Mouse (Mus musculus): ENCODE results near the gene Olfr744. TPM values are rescaled to one million over a fixed set of nuclear protein-coding genes. Genes with fewer than 3 reads are reported as not detected.
"Not testable (repeated sequence)": the region's sequence is repeated elsewhere in the genome, so short reads cannot be mapped to it uniquely, and the experiment has no call there.

The Olfr744 gene
- not detected in 2 replicates for polyA plus RNA-seq (2015; fragmentation: Nextera tagmentation; extraction: Ambion mirVana)

- no peak for ATAC-seq (replicated peaks; ENCODE audit: low FRiP score)
- H3K9me3 ChIP-seq (replicated peaks), result no peaks in the 10 kb centered on the region; the same call in 1 of the 2 replicates
- H3K9ac ChIP-seq, result no peak within 1 kb of the TSS
- H3K4me1 ChIP-seq, result no peaks in the 10 kb centered on the region
- H3K27me3 ChIP-seq, result no peaks in the 10 kb centered on the region
- H3K4me2 ChIP-seq, result no peak within 1 kb of the TSS
- no peaks in the 10 kb centered on the region for H3K36me3 ChIP-seq
- H3K27ac ChIP-seq, result no peak within 1 kb of the TSS
- 90% methylated on average over 2 of the region's 2 CpGs for WGBS
- no peak within 1 kb of the TSS for H3K4me3 ChIP-seq (replicated peaks)
These were observed at the start of gene Olfr744 for GRCm38 (mm10) chr14:50614579-50614978. Gene Olfr744, plus strand, starts transcription at chr14:50614879.

- H3K36me3 ChIP-seq; H3K9ac ChIP-seq; H3K4me1 ChIP-seq; H3K4me3 ChIP-seq (replicated peaks); H3K4me2 ChIP-seq; H3K9me3 ChIP-seq (replicated peaks); H3K27me3 ChIP-seq; ATAC-seq (replicated peaks; ENCODE audit: low FRiP score); H3K27ac ChIP-seq: not testable (repeated sequence)
- 73% methylated on average over 1 of the region's 1 CpGs for WGBS
These were observed 41.6 kb upstream of the Olfr744 start for GRCm38 (mm10) chr14:50573056-50573455.

GRCm38 (mm10) chr14:50639088-50639487 is 24.4 kb downstream of the Olfr744 start, which contains the start of gene Olfr745:
Gene Olfr745, plus strand, starts transcription at chr14:50639388.
- H3K4me2 ChIP-seq, result no peak within 1 kb of the TSS
- H3K4me1 ChIP-seq, result no peaks in the 10 kb centered on the region
- H3K27ac ChIP-seq, result no peak within 1 kb of the TSS
- no peaks in the 10 kb centered on the region for H3K9me3 ChIP-seq (replicated peaks)
- no peaks in the 10 kb centered on the region for H3K36me3 ChIP-seq
- WGBS, result 82% methylated on average over 2 of the region's 2 CpGs
- H3K9ac ChIP-seq, result no peak within 1 kb of the TSS
- H3K27me3 ChIP-seq, result no peaks in the 10 kb centered on the region
- no peak for ATAC-seq (replicated peaks; ENCODE audit: low FRiP score)
- H3K4me3 ChIP-seq (replicated peaks), result no peak within 1 kb of the TSS

GRCm38 (mm10) chr14:50646783-50647182 is 32.1 kb downstream of the Olfr744 start, which contains the start of gene Olfr746:
Gene Olfr746, plus strand, starts transcription at chr14:50647083.
- H3K36me3 ChIP-seq, result no peaks in the 10 kb centered on the region
- no peak for ATAC-seq (replicated peaks; ENCODE audit: low FRiP score)
- H3K9ac ChIP-seq, result no peak within 1 kb of the TSS
- no peak within 1 kb of the TSS for H3K4me2 ChIP-seq
- no peaks in the 10 kb centered on the region for H3K27me3 ChIP-seq
- H3K4me1 ChIP-seq, result no peaks in the 10 kb centered on the region
- H3K9me3 ChIP-seq (replicated peaks), result no peaks in the 10 kb centered on the region
- no peak within 1 kb of the TSS for H3K4me3 ChIP-seq (replicated peaks)
- H3K27ac ChIP-seq, result no peak within 1 kb of the TSS

Other genes starting within 250 kb of the Olfr744 start
- not detected in 2 replicates for gene Olfr736, start 233.7 kb upstream of the Olfr744 start, polyA plus RNA-seq (2015; fragmentation: Nextera tagmentation; extraction: Ambion mirVana)
- not detected in 2 replicates for gene Olfr738, start 207.3 kb upstream of the Olfr744 start, polyA plus RNA-seq (2015; fragmentation: Nextera tagmentation; extraction: Ambion mirVana)
- not detected in 2 replicates for gene Olfr739, start 196.3 kb upstream of the Olfr744 start, polyA plus RNA-seq (2015; fragmentation: Nextera tagmentation; extraction: Ambion mirVana)
- not detected in 2 replicates for gene Olfr740, start 169.3 kb upstream of the Olfr744 start, polyA plus RNA-seq (2015; fragmentation: Nextera tagmentation; extraction: Ambion mirVana)
- gene Olfr741, start 142.1 kb upstream of the Olfr744 start, polyA plus RNA-seq (2015; fragmentation: Nextera tagmentation; extraction: Ambion mirVana), result not detected in 2 replicates
- gene Olfr742, start 111.3 kb upstream of the Olfr744 start, polyA plus RNA-seq (2015; fragmentation: Nextera tagmentation; extraction: Ambion mirVana), result not detected in 2 replicates
- gene Olfr743, start 93.0 kb upstream of the Olfr744 start, polyA plus RNA-seq (2015; fragmentation: Nextera tagmentation; extraction: Ambion mirVana), result not detected in 2 replicates
- gene Olfr745, start 24.5 kb downstream of the Olfr744 start, polyA plus RNA-seq (2015; fragmentation: Nextera tagmentation; extraction: Ambion mirVana), result not detected in 2 replicates
- gene Olfr746, start 32.2 kb downstream of the Olfr744 start, polyA plus RNA-seq (2015; fragmentation: Nextera tagmentation; extraction: Ambion mirVana), result not detected in 2 replicates
- not detected in 2 replicates for gene Olfr747, start 78.3 kb downstream of the Olfr744 start, polyA plus RNA-seq (2015; fragmentation: Nextera tagmentation; extraction: Ambion mirVana)
- gene Olfr748, start 92.5 kb downstream of the Olfr744 start, polyA plus RNA-seq (2015; fragmentation: Nextera tagmentation; extraction: Ambion mirVana), result not detected in 2 replicates
- not detected in 2 replicates for gene Olfr749, start 130.2 kb downstream of the Olfr744 start, polyA plus RNA-seq (2015; fragmentation: Nextera tagmentation; extraction: Ambion mirVana)
- 74.4 and 78.5 TPM in 2 replicates for gene Ttc5, start 170.6 kb downstream of the Olfr744 start, polyA plus RNA-seq (2015; fragmentation: Nextera tagmentation; extraction: Ambion mirVana)
- not detected in 2 replicates for gene Ccnb1ip1, start 192.9 kb downstream of the Olfr744 start, polyA plus RNA-seq (2015; fragmentation: Nextera tagmentation; extraction: Ambion mirVana)
- gene Parp2, start 193.0 kb downstream of the Olfr744 start, polyA plus RNA-seq (2015; fragmentation: Nextera tagmentation; extraction: Ambion mirVana), result 64.9 and 65.6 TPM in 2 replicates